Mouse (Mus musculus) B cell, adult 67 days (primary cell): ENCODE results near the gene Magohb. TPM values are rescaled to one million over a fixed set of nuclear protein-coding genes. Genes with fewer than 3 reads are reported as not detected.

Experiments used
- total RNA-seq, 2 experiments: library from RNA; stranded (reverse); gene quantifications; 4 replicates each; pipeline ENCODE4 v1.2.4; 2023

Gene Magohb
- 10 to 100 TPM; 11.3 to 15.9 TPM for total RNA-seq

GRCm38 (mm10) chr6:131292991-131293788 lies at the start of gene Magohb:
Gene Magohb (minus strand): TSS chr6:131293244.

GRCm38 (mm10) chr6:131247206-131247605 lies 45.8 kb downstream of the Magohb start, which contains the start of gene Klra2:
Gene Klra2 (minus strand): TSS chr6:131247362.

Other genes with a start within 250 kb of the Magohb start
- gene Klra2, start 45.9 kb downstream of the Magohb start, total RNA-seq, result under 1 TPM in 1 of 2 experiments, not detected in 1; 0.41 TPM
- gene Styk1, start 60.4 kb upstream of the Magohb start, total RNA-seq, result under 1 TPM in 1 of 2 experiments, not detected in 1; 0.26 TPM
- 10 to 100 TPM; 73.4 to 80.4 TPM for gene Ybx3, start 95.2 kb upstream of the Magohb start, total RNA-seq
- not detected for gene 5430401F13Rik, start 193.2 kb upstream of the Magohb start, total RNA-seq
- gene Gm6619, start 193.2 kb upstream of the Magohb start, total RNA-seq, result not detected